Mouse (Mus musculus) forebrain, postnatal 0 days (tissue): ENCODE measurements around the gene Tmub1. TPM values are rescaled to one million over a fixed set of nuclear protein-coding genes. Genes with fewer than 3 reads are reported as not detected.
A peak's percentile ranks its signal among the peaks of the same experiment; 100 is the strongest.

Experiments
- ATAC-seq: fragments of 200-750 bp; cut with Nextera tagmentation; 2 replicates; pipeline ENCODE4 v1.8.0; 2017; ENCODE audit warnings: mild to moderate bottlenecking, moderate library complexity
- DNase-seq: peaks from one replicate; pipeline ENCODE4 v3.0.0-alpha.2; 2015
- H3K27ac ChIP-seq: fragments of 300-500 bp; sonication (generic); 2 replicates; pipeline ENCODE4 v1.5.1; 2014; ENCODE audit warnings: low read depth, mild to moderate bottlenecking, antibody characterized with exemption, low read length, moderate library complexity, mixed read lengths
- H3K27me3 ChIP-seq: fragments of 300-500 bp; sonication (generic); 2 replicates; pipeline ENCODE4 v1.6.1; 2014; ENCODE audit warnings: mild to moderate bottlenecking, low read length, mixed read lengths; ENCODE audit not compliant: insufficient read depth
- H3K36me3 ChIP-seq: fragments of 300-500 bp; sonication (generic); 2 replicates; pipeline ENCODE4 v1.6.1; 2014; ENCODE audit warnings: mild to moderate bottlenecking, moderate library complexity; ENCODE audit not compliant: insufficient read depth
- H3K4me1 ChIP-seq: fragments of 300-500 bp; sonication (generic); 2 replicates; pipeline ENCODE4 v1.6.1; 2014; ENCODE audit warnings: antibody characterized with exemption; ENCODE audit not compliant: insufficient read depth
- H3K4me2 ChIP-seq: fragments of 300-500 bp; sonication (generic); 2 replicates; pipeline ENCODE4 v1.6.1; 2014; ENCODE audit warnings: low read depth, mild to moderate bottlenecking, moderate library complexity
- H3K4me3 ChIP-seq: fragments of 300-500 bp; sonication (generic); 2 replicates; pipeline ENCODE4 v1.5.1; 2014; ENCODE audit warnings: low read depth, low read length, mixed read lengths
- H3K9ac ChIP-seq: fragments of 300-500 bp; sonication (generic); 2 replicates; pipeline ENCODE4 v1.6.1; 2014; ENCODE audit warnings: mild to moderate bottlenecking
- H3K9me3 ChIP-seq: fragments of 300-500 bp; sonication (generic); 2 replicates; pipeline ENCODE4 v1.6.1; 2016; ENCODE audit warnings: low read length
- CTCF ChIP-seq: sonication (generic); IDR thresholded peaks from 2 replicates; pipeline ENCODE4 v1.5.1; 2016; ENCODE audit warnings: antibody characterized with exemption, control low read depth, low read depth
- WGBS: fragments of 180-500 bp; shearing (Covaris S2); extraction: QIAGEN DNeasy Blood & Tissue Kit; methylation state at CpG from one replicate; pipeline ENCODE4 v1.1.7; 2014; 5-methylcytosine and 5-hydroxymethylcytosine counted together
- polyA plus RNA-seq: library from polyadenylated mRNA; unstranded; fragments of >200 nt; fragmentation: Nextera tagmentation; extraction: Ambion mirVana; gene quantifications from 2 replicates; pipeline ENCODE4 v1.2.1, GENCODE M21; 2015
- total RNA-seq: library from RNA; depleted of rRNA; stranded (reverse); fragments of >200 nt; gene quantifications from 2 replicates; pipeline ENCODE4 v1.2.3, GENCODE M21; 2014

The Tmub1 gene
- total and polyA plus RNA-seq, 2 experiments from 2014 or later, result 34.3 to 56.7 TPM

- DNase-seq, result peak; percentile 92
- H3K27me3 ChIP-seq, result peaks cover 5% of the 10 kb centered on the region; the same call in 1 of the 2 replicates
- H3K27ac ChIP-seq, result peak overlapping the region; percentile 86
- H3K4me1 ChIP-seq, result peaks cover 14% of the 10 kb centered on the region; the same call in 1 of the 2 replicates
- H3K36me3 ChIP-seq, result peaks cover 21% of the 10 kb centered on the region
- peak; percentile 7; the same call in 1 of the 2 replicates for ATAC-seq
- H3K9ac ChIP-seq, result peak overlapping the region; percentile 63
- TF ChIP-seq CTCF, result no peak
- H3K9me3 ChIP-seq, result no peaks in the 10 kb centered on the region
- WGBS, result under 1% methylated on average over 48 of the region's 60 CpGs
- H3K4me3 ChIP-seq, result peak overlapping the region; percentile 63
- peak overlapping the region; percentile 90 for H3K4me2 ChIP-seq
Measured at GRCm38 (mm10) chr5:24424861-24425411, 22.7 kb downstream of the Tmub1 start.

GRCm38 (mm10) chr5:24424004-24424781 is 23.5 kb downstream of the Tmub1 start:
- Histone ChIP-seq H3K36me3 (peaks cover 25% of the 10 kb centered on the region), H3K27me3 (peaks cover 5% of the 10 kb centered on the region; the same call in 1 of the 2 replicates), H3K9ac (peak overlapping the region; percentile 63), H3K9me3 (no peaks in the 10 kb centered on the region), H3K4me2 (peak overlapping the region; percentile 90), H3K4me1 (peaks cover 14% of the 10 kb centered on the region; the same call in 1 of the 2 replicates), H3K27ac (peak overlapping the region; percentile 86), H3K4me3 (peak overlapping the region; percentile 63)
- no peak for TF ChIP-seq CTCF
- ATAC-seq (no peak), DNase-seq (peak; percentile 21)
- WGBS, result 9% methylated on average over 21 of the region's 21 CpGs

DNA sequence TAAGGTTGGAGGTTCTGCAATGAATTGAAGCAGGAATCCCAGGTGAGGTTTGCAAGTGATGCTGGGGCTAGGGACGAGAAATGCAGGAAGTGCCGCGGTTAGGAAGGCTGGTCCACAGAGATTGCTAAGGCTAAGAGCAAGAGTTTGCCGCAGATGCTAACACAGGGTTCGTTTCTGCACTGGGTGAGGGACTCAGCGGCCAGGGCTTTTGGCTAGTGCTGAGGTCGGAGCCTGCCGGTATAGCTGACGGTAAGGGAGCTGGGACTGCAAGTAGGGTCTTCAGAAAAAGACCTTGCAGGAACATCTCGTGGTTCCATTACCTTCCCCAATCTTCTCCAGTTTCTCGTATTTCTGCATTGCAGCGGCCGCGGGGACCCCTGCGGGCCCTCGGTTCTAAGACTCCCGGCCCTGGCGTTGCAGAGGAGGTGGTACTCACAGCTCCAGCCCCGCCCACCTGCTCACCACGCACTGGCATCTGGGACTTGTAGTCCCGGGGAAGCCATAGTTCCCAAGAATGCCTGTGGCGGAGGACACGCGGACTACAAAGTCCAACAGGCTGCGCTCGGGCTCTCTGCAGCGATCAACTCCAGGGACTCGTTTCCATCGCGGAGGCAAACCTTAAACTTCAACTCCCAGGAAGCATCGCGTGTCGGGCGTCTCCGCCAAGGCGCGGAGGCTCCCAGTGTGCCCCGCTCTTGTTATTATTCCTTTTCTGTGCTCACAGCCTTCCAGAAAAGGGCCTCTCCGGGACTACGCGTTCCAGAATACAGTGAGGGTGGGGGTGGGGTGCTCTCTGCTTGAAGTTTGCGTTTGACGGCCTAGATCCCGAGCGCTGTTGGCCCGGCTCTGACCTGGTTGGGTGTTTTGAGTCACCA is 24.3 kb downstream of the Tmub1 start, which contains the start of the genes Cdk5 and Slc4a2:
Gene Cdk5, minus strand, starts transcription at position 402 of the 875 bp plus-strand sequence.
Gene Slc4a2, plus strand, starts transcription at position 709 of the 875 bp plus-strand sequence.
- H3K4me2 ChIP-seq, result peak within 1 kb of the TSS; percentile 90
- peak within 1 kb of the TSS; percentile 63 for H3K4me3 ChIP-seq
- H3K4me1 ChIP-seq, result peaks cover 14% of the 10 kb centered on the region; the same call in 1 of the 2 replicates
- H3K36me3 ChIP-seq, result peaks cover 33% of the 10 kb centered on the region
- no peaks in the 10 kb centered on the region for H3K9me3 ChIP-seq
- 1% methylated on average over 46 of the region's 46 CpGs for WGBS
- peak within 1 kb of the TSS; percentile 86 for H3K27ac ChIP-seq
- peaks cover 5% of the 10 kb centered on the region; the same call in 1 of the 2 replicates for H3K27me3 ChIP-seq
- peak; percentile 98 for ATAC-seq
- no peak; the same call in 1 of the 2 replicates for TF ChIP-seq CTCF
- peak; percentile 100 for DNase-seq
- peak within 1 kb of the TSS; percentile 76 for H3K9ac ChIP-seq

DNA sequence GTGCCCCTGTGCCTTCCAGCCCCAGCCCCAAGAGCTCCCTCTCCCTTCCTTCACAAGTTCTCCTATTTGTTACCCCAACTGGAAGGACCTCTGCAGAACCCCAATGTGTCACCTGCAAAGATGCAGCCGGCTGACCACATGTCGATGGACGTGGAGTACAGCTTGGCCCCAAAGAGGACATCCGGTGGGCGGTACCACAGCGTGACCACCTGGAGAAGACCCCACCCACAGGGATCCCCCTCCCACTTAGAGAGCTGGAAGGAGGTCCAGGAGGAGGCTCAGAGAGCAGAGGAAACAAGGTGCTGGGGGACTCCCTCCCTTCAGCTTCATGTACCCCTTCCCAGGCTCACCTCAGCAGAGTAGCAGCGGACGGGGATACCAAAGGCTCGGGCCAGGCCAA is 27.3 kb downstream of the Tmub1 start:
- no peak for ATAC-seq

DNA sequence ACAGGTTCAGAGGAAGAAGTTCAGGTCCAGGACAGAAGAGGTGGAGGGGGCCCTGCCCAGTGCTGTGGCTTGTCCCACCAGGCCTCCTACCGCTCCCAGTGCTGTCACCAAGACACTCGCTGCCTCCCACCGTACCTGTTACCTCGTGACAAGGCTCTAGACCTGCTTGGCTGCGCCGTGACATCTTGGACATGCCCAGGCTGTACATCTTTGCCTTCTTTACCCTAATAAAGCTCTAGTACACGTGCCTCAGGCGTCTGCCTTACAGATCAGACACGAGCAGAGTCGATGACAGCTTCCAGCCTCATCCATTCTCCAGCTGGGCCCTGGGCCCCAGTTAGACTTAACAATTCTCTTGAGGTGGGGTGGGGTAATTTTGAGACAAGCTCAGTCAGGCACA is 30.1 kb downstream of the Tmub1 start:
- DNase-seq (no peak), ATAC-seq (no peak)
- Histone ChIP-seq H3K4me3 (no peak overlapping the region), H3K4me1 (peaks cover 3% of the 10 kb centered on the region; the same call in 1 of the 2 replicates), H3K27me3 (no peaks in the 10 kb centered on the region), H3K9me3 (no peaks in the 10 kb centered on the region), H3K27ac (no peak overlapping the region), H3K9ac (no peak overlapping the region), H3K36me3 (peaks cover 38% of the 10 kb centered on the region), H3K4me2 (no peak overlapping the region)
- TF ChIP-seq CTCF, result no peak
- WGBS, result 91% methylated on average over 10 of the region's 10 CpGs

More for the DNA sequence above, 27.3 kb downstream of the Tmub1 start:
- DNase-seq, result no peak
- Histone ChIP-seq H3K4me1 (peaks cover 14% of the 10 kb centered on the region; the same call in 1 of the 2 replicates), H3K4me2 (no peak overlapping the region), H3K27ac (no peak overlapping the region), H3K27me3 (no peaks in the 10 kb centered on the region), H3K36me3 (peaks cover 38% of the 10 kb centered on the region), H3K9me3 (no peaks in the 10 kb centered on the region), H3K4me3 (no peak overlapping the region), H3K9ac (no peak overlapping the region)
- no peak for TF ChIP-seq CTCF
- 87% methylated on average over 9 of the region's 9 CpGs for WGBS

GRCm38 (mm10) chr5:24416222-24416736 is 31.4 kb downstream of the Tmub1 start:
- H3K4me1 ChIP-seq, result no peaks in the 10 kb centered on the region; the same call in 1 of the 2 replicates

More at GRCm38 (mm10) chr5:24416222-24416736, 31.4 kb downstream of the Tmub1 start:
- Histone ChIP-seq H3K27ac (no peak overlapping the region), H3K36me3 (peaks cover 34% of the 10 kb centered on the region), H3K4me3 (no peak overlapping the region), H3K9ac (peak overlapping the region; percentile 35), H3K27me3 (no peaks in the 10 kb centered on the region), H3K4me2 (peak overlapping the region; percentile 6; the same call in 1 of the 2 replicates), H3K9me3 (no peaks in the 10 kb centered on the region)
- ATAC-seq (peak; percentile 84), DNase-seq (peak; percentile 74)
- WGBS, result 2% methylated on average over 21 of the region's 21 CpGs
- peak; percentile 67 for TF ChIP-seq CTCF
